Mouse (Mus musculus) embryonic stem cell, embryonic (primary cell): Measurements from ENCODE around the gene Phf20.
"Not testable (repeated sequence)": the region's sequence is repeated elsewhere in the genome, so short reads cannot be mapped to it uniquely, and the experiment has no call there.

ENCODE experiments used
- CTCF ChIA-PET, 4 experiments: fragments of 300-600 bp in 2 of 4; fragments of 350-600 bp in 2 of 4; sonication (Branson Sonifier 250); formaldehyde crosslinking; loops; one replicate each; lab custom pipeline; 2022; ENCODE audit warnings: inconsistent platforms in 2 of 4; lab: Charles Lee
- POLR2A ChIA-PET, 4 experiments: fragments of 300-600 bp in 2 of 4; fragments of 350-600 bp in 2 of 4; sonication (Branson Sonifier 250); formaldehyde crosslinking; loops; one replicate each; lab custom pipeline; 2022; ENCODE audit warnings: antibody characterized with exemption in 4 of 4, inconsistent platforms in 1 of 4; lab: Charles Lee

The Phf20 gene

GRCm38 (mm10) chr2:156229171-156229570, 32.9 kb downstream of the Phf20 start:
- ChIA-PET POLR2A (interaction anchor here in 1 of 4 experiments (0.6 to 2.6 kb wide), 3 partner anchors 14 to 378 kb away, joined by 3 to 11 read pairs (median 5); partner anchors contain the start of gene Rbm39), CTCF (no interaction called here)

- POLR2A ChIA-PET, result interaction anchor here in 2 of 4 experiments (1.2 to 2.8 kb wide), 7 partner anchors 11 to 53 kb away, joined by 4 to 11 read pairs (median 4); no protein-coding TSS in a partner anchor
- CTCF ChIA-PET, result no interaction called here
Measured at GRCm38 (mm10) chr2:156231340-156231739, 35.1 kb downstream of the Phf20 start.

- ChIA-PET CTCF (interaction anchor here in 1 of 4 experiments (1.2 kb wide), 1 partner anchor 9 kb away, joined by 4 read pairs; no protein-coding TSS in a partner anchor), POLR2A (interaction anchor here in 2 of 4 experiments (0.5 to 4.8 kb wide), 21 partner anchors 9 to 69 kb away, joined by 3 to 36 read pairs (median 5); partner anchors contain the start of genes Phf20 (in 1 of the 2) and Rbm39 (in 1 of the 2))
Measured at GRCm38 (mm10) chr2:156233275-156233948, 37.1 kb downstream of the Phf20 start.

- CTCF ChIA-PET, result not testable (repeated sequence)
- POLR2A ChIA-PET, result interaction anchor here in 3 of 4 experiments (0.5 to 4.8 kb wide), 24 partner anchors 9 to 210 kb away, joined by 3 to 36 read pairs (median 4); partner anchors contain the start of genes Rbm39 (in 2 of the 3) and Phf20 (in 1 of the 3)
Measured at GRCm38 (mm10) chr2:156234016-156234415, 37.8 kb downstream of the Phf20 start.

- ChIA-PET CTCF (interaction anchor here in 2 of 4 experiments (0.6 to 1.5 kb wide), 6 partner anchors 9 to 70 kb away, joined by 3 to 8 read pairs (median 3); no protein-coding TSS in a partner anchor), POLR2A (interaction anchor here in 2 of 4 experiments (0.5 to 4.8 kb wide), 15 partner anchors 9 to 404 kb away, joined by 3 to 36 read pairs (median 4); partner anchors contain the start of gene Rbm39 (in 1 of the 2))
Measured at GRCm38 (mm10) chr2:156235847-156236246, 39.6 kb downstream of the Phf20 start.

GRCm38 (mm10) chr2:156241662-156242061, 45.4 kb downstream of the Phf20 start:
- POLR2A ChIA-PET, result interaction anchor here in 3 of 4 experiments (0.6 to 2.3 kb wide), 14 partner anchors 8 to 229 kb away, joined by 3 to 7 read pairs (median 3); partner anchors contain the start of gene Phf20 (in 2 of the 3)

GRCm38 (mm10) chr2:156243011-156243410, 46.7 kb downstream of the Phf20 start:
- ChIA-PET POLR2A (interaction anchor here in 3 of 4 experiments (0.5 to 5.6 kb wide), 21 partner anchors 8 to 158 kb away, joined by 3 to 36 read pairs (median 3); partner anchors contain the start of genes Rbm39 (in 3 of the 3) and Phf20 (in 1 of the 3)), CTCF (interaction anchor here in 1 of 4 experiments (1.1 kb wide), 1 partner anchor 10 kb away, joined by 4 read pairs; no protein-coding TSS in a partner anchor)

More at GRCm38 (mm10) chr2:156241662-156242061, 45.4 kb downstream of the Phf20 start:
- CTCF ChIA-PET, result interaction anchor here in 2 of 4 experiments (0.5 to 0.7 kb wide), 2 partner anchors 50 to 342 kb away, joined by 9 to 11 read pairs; no protein-coding TSS in a partner anchor

GRCm38 (mm10) chr2:156247599-156247998, 51.3 kb downstream of the Phf20 start:
- CTCF ChIA-PET, result interaction anchor here in 1 of 4 experiments (0.6 kb wide), 1 partner anchor 10 kb away, joined by 3 read pairs; no protein-coding TSS in a partner anchor
- POLR2A ChIA-PET, result interaction anchor here in 2 of 4 experiments (0.7 to 5.6 kb wide), 6 partner anchors 9 to 140 kb away, joined by 3 to 36 read pairs (median 8); partner anchors contain the start of gene Rbm39 (in 1 of the 2)

- CTCF ChIA-PET, result interaction anchor here in 1 of 4 experiments (0.6 kb wide), 1 partner anchor 29 kb away, joined by 3 read pairs; no protein-coding TSS in a partner anchor
Measured at GRCm38 (mm10) chr2:156250761-156251160, 54.5 kb downstream of the Phf20 start.

GRCm38 (mm10) chr2:156251291-156251690, 55.0 kb downstream of the Phf20 start:
- ChIA-PET POLR2A (interaction anchor here in 1 of 4 experiments (1.4 kb wide), 1 partner anchor 16 kb away, joined by 3 read pairs; no protein-coding TSS in a partner anchor), CTCF (interaction anchor here in 2 of 4 experiments (0.6 kb wide), 3 partner anchors 29 to 559 kb away, joined by 3 to 5 read pairs (median 3); no protein-coding TSS in a partner anchor)

More at GRCm38 (mm10) chr2:156250761-156251160, 54.5 kb downstream of the Phf20 start:
- POLR2A ChIA-PET, result interaction anchor here in 2 of 4 experiments (0.6 to 1.8 kb wide), 4 partner anchors 9 to 54 kb away, joined by 3 to 4 read pairs (median 4); no protein-coding TSS in a partner anchor

GRCm38 (mm10) chr2:156257051-156257450, 60.8 kb downstream of the Phf20 start:
- CTCF ChIA-PET, result interaction anchor here in 3 of 4 experiments (0.6 to 2.0 kb wide), 4 partner anchors 11 to 227 kb away, joined by 3 to 6 read pairs (median 4); no protein-coding TSS in a partner anchor
- POLR2A ChIA-PET, result interaction anchor here in 3 of 4 experiments (0.7 to 4.5 kb wide), 24 partner anchors 10 to 476 kb away, joined by 3 to 36 read pairs (median 4); partner anchors contain the start of genes Cnbd2 (in 1 of the 3), Phf20 (in 1 of the 3), Rbm39 (in 1 of the 3) and Scand1 (in 1 of the 3)

- ChIA-PET POLR2A (interaction anchor here in 3 of 4 experiments (0.5 to 4.5 kb wide), 27 partner anchors 9 to 167 kb away, joined by 3 to 36 read pairs (median 4); partner anchors contain the start of genes Cnbd2 (in 1 of the 3), Epb41l1 (in 1 of the 3), Phf20 (in 1 of the 3) and Rbm39 (in 1 of the 3)), CTCF (interaction anchor here in 3 of 4 experiments (0.6 to 2.0 kb wide), 5 partner anchors 11 to 226 kb away, joined by 3 to 5 read pairs (median 4); no protein-coding TSS in a partner anchor)
Measured at GRCm38 (mm10) chr2:156257922-156258761, 61.9 kb downstream of the Phf20 start.

- ChIA-PET POLR2A (interaction anchor here in 2 of 4 experiments (1.2 to 4.2 kb wide), 5 partner anchors 11 to 81 kb away, joined by 3 to 17 read pairs (median 5); partner anchors contain the start of gene Rbm39 (in 1 of the 2)), CTCF (no interaction called here)
Measured at GRCm38 (mm10) chr2:156260968-156261367, 64.7 kb downstream of the Phf20 start.

GRCm38 (mm10) chr2:156263204-156263893, 67.1 kb downstream of the Phf20 start:
- ChIA-PET POLR2A (interaction anchor here in 3 of 4 experiments (0.6 to 4.2 kb wide), 13 partner anchors 10 to 97 kb away, joined by 3 to 17 read pairs (median 3); partner anchors contain the start of genes Cnbd2 (in 2 of the 3), Scand1 (in 2 of the 3) and Rbm39 (in 1 of the 3)), CTCF (interaction anchor here in 3 of 4 experiments (0.6 to 1.3 kb wide), 4 partner anchors 29 to 59 kb away, joined by 3 to 10 read pairs (median 4); no protein-coding TSS in a partner anchor)

GRCm38 (mm10) chr2:156267636-156268035, 71.4 kb downstream of the Phf20 start:
- CTCF ChIA-PET, result interaction anchor here in 3 of 4 experiments (0.6 to 1.3 kb wide), 6 partner anchors 11 to 321 kb away, joined by 3 to 5 read pairs (median 3); partner anchors contain the start of genes Cnbd2 (in 1 of the 3) and Scand1 (in 1 of the 3)

More at GRCm38 (mm10) chr2:156267636-156268035, 71.4 kb downstream of the Phf20 start:
- POLR2A ChIA-PET, result interaction anchor here in 3 of 4 experiments (0.6 to 4.4 kb wide), 23 partner anchors 10 to 90 kb away, joined by 3 to 36 read pairs (median 3); partner anchors contain the start of genes Phf20 (in 2 of the 3), Cnbd2 (in 1 of the 3), Rbm39 (in 1 of the 3) and Scand1 (in 1 of the 3)
